Mouse (Mus musculus) E14TG2a.4 (cell line): ENCODE results near the gene Unkl.

Experiments used
- CTCF ChIP-seq: conservative IDR thresholded peaks from 2 replicates; pipeline ENCODE4 v1.5.1; 2014; ENCODE audit warnings: low read length
- NANOG ChIP-seq: IDR thresholded peaks from 2 replicates; pipeline ENCODE4 v1.6.1; 2014; ENCODE audit warnings: borderline replicate concordance, low read length, mixed read lengths

DNA sequence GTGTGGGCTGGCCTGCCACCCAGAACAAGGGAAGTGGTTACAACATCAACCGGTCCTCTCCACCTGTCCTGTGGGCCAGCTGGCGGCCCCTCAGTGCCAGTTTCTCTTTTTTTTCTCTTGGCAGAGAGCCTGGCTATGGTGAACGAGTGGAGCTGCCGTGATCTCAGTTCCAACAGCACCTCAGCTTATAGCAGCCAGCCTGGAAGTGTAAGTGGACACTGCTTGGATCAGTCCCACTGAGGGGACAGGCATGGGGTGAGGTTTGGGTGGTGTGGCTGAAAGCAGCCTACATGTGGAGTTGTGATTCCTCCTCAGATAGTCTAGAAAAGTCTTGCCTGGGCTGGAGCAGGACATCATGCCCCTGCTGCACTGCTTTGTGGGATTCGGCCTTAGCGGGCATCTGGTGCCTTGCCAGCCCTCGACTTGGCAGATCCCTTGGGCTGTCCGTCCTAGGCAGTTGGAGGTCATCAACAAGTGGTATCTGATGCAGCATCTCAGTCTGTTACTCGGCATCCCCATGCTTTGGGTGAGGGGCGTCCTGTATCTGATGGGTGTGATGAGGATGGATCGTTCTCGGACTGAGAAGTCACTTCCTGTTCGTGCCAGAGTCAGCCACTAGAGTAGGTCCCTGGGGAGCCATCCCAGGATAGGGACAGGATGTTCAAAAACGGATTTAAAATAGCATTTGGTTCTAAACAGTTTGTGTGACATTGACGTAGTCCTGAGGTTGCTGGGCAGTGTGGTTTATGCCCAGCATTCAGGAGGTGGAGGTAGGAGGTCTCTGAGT lies 22.7 kb downstream of the Unkl start:
- TF ChIP-seq CTCF (no peak), NANOG (no peak)
